Mouse (Mus musculus): Measurements from ENCODE around the gene Grpel1.

GRCm38 (mm10) chr5:36508351-36508750, 43.6 kb downstream of the Grpel1 start:
- TF ChIP-seq CTCF (IDR thresholded peaks at IDR 0.05; ENCODE audit: extremely low read depth, insufficient read depth, low read length) (no peak), POLR2A (IDR thresholded peaks at IDR 0.05; ENCODE audit: extremely low read depth, insufficient read depth, low read length) (no peak)
